Mouse (Mus musculus) bone marrow, adult 2 months (tissue): ENCODE results near the gene Dnaja3. TPM values are rescaled to one million over a fixed set of nuclear protein-coding genes. Genes with fewer than 3 reads are reported as not detected.
A peak's percentile ranks its signal among the peaks of the same experiment; 100 is the strongest.
"Not testable (repeated sequence)": the region's sequence is repeated elsewhere in the genome, so short reads cannot be mapped to it uniquely, and the experiment has no call there.

Experiments
- H3K27ac ChIP-seq: fragments of 200-500 bp; 2 replicates; pipeline ENCODE4 v1.5.1; 2012; ENCODE audit warnings: low read depth, mild to moderate bottlenecking, control low read depth, inconsistent platforms, low read length; ENCODE audit not compliant: control insufficient read depth, poor library complexity, insufficient read depth
- H3K4me1 ChIP-seq: fragments of 200-500 bp; 2 replicates; pipeline ENCODE4 v1.6.1; 2011; ENCODE audit warnings: low read length; ENCODE audit not compliant: control insufficient read depth, insufficient read depth
- H3K4me3 ChIP-seq: fragments of 200-500 bp; replicated peaks from 2 replicates; pipeline ENCODE3; 2011; ENCODE audit warnings: mild to moderate bottlenecking, low read depth, low read length, control low read depth; ENCODE audit not compliant: control insufficient read depth
- CTCF ChIP-seq: fragments of 200-500 bp; IDR thresholded peaks from 2 replicates; pipeline ENCODE4 v1.5.1; 2011; ENCODE audit warnings: low read length, control low read depth; ENCODE audit not compliant: control insufficient read depth, insufficient read depth
- POLR2A ChIP-seq: fragments of 200-500 bp; IDR thresholded peaks from 2 replicates; pipeline ENCODE4 v1.6.1; 2011; ENCODE audit warnings: low read depth, mild to moderate bottlenecking, control low read depth, low read length, borderline replicate concordance; ENCODE audit not compliant: control insufficient read depth
- WGBS: fragments of 180-500 bp; shearing (Covaris S2); methylation state at CpG from one replicate; pipeline ENCODE4 v1.1.7; 2018; 5-methylcytosine and 5-hydroxymethylcytosine counted together
- polyA plus RNA-seq: library from polyadenylated mRNA; stranded (reverse); fragments of >200 nt; gene quantifications from 2 replicates; pipeline ENCODE4 v1.2.4, GENCODE M21; 2011; ENCODE audit warnings: low replicate concordance; ENCODE audit not compliant: missing spikeins, insufficient read depth, insufficient read length

Dnaja3 gene
- polyA plus RNA-seq, 1 experiment = 11.7 TPM

- H3K27ac ChIP-seq = peak overlapping the region; percentile 48
- TF ChIP-seq POLR2A (no peak), CTCF (no peak)
- WGBS = 3% methylated on average over 4 of the region's 4 CpGs
- no peak overlapping the region for H3K4me3 ChIP-seq
- peaks cover 17% of the 10 kb centered on the region for H3K4me1 ChIP-seq
Observed at GRCm38 (mm10) chr16:4674091-4674490, 34.3 kb downstream of the Dnaja3 start.

GRCm38 (mm10) chr16:4676836-4677235, 37.0 kb downstream of the Dnaja3 start:
- WGBS = 85% methylated on average over 5 of the region's 5 CpGs

GRCm38 (mm10) chr16:4678080-4678479, 38.3 kb downstream of the Dnaja3 start:
- TF ChIP-seq CTCF = no peak
- no peak for TF ChIP-seq POLR2A
- H3K4me1 ChIP-seq = peaks cover 17% of the 10 kb centered on the region
- peak overlapping the region; percentile 36 for H3K4me3 ChIP-seq
- H3K27ac ChIP-seq = peak overlapping the region; percentile 92
- WGBS = 21% methylated on average over 5 of the region's 5 CpGs

More at GRCm38 (mm10) chr16:4676836-4677235, 37.0 kb downstream of the Dnaja3 start:
- no peak for TF ChIP-seq POLR2A
- no peak for TF ChIP-seq CTCF
- no peak overlapping the region for H3K27ac ChIP-seq
- no peak overlapping the region for H3K4me3 ChIP-seq
- H3K4me1 ChIP-seq = peaks cover 17% of the 10 kb centered on the region

- peaks cover 11% of the 10 kb centered on the region for H3K4me1 ChIP-seq
- H3K27ac ChIP-seq = peak within 1 kb of the TSS; percentile 92
- peak within 1 kb of the TSS; percentile 90 for H3K4me3 ChIP-seq
- under 1% methylated on average over 46 of the region's 47 CpGs for WGBS
- TF ChIP-seq POLR2A (peak; percentile 87; the same call in 1 of the 2 replicates), CTCF (no peak)
Observed at GRCm38 (mm10) chr16:4679121-4680018, 39.6 kb downstream of the Dnaja3 start, which contains the start of gene Coro7. Gene Coro7 (minus strand): TSS chr16:4679777.

- not testable (repeated sequence) for H3K4me3 ChIP-seq, H3K27ac ChIP-seq, H3K4me1 ChIP-seq
- WGBS = 86% methylated on average over 3 of the region's 3 CpGs
Observed at GRCm38 (mm10) chr16:4680922-4681455, 41.2 kb downstream of the Dnaja3 start.

GRCm38 (mm10) chr16:4682628-4683179, 42.9 kb downstream of the Dnaja3 start:
- WGBS = 50% methylated on average over 4 of the region's 4 CpGs
- H3K4me3 ChIP-seq = no peak overlapping the region
- H3K27ac ChIP-seq = no peak overlapping the region
- peaks cover 2% of the 10 kb centered on the region for H3K4me1 ChIP-seq
- TF ChIP-seq POLR2A = no peak
- TF ChIP-seq CTCF = no peak

GRCm38 (mm10) chr16:4683193-4683580, 43.4 kb downstream of the Dnaja3 start:
- Histone ChIP-seq H3K4me1 (peaks cover 1% of the 10 kb centered on the region), H3K27ac (peak overlapping the region; percentile 38; the same call in 1 of the 2 replicates), H3K4me3 (peak overlapping the region; percentile 69)
- no peak for TF ChIP-seq CTCF
- no peak for TF ChIP-seq POLR2A
- 13% methylated on average over 9 of the region's 9 CpGs for WGBS
